Mouse (Mus musculus) kidney, adult 2 months (tissue): ENCODE measurements around the gene Ccni. TPM values are rescaled to one million over a fixed set of nuclear protein-coding genes. Genes with fewer than 3 reads are reported as not detected.

Experiments
- DNase-seq: peaks from one replicate; pipeline ENCODE4 v3.0.0; 2021
- H3K27ac ChIP-seq: fragments of 200-500 bp; 2 replicates; pipeline ENCODE4 v1.5.1; 2012; ENCODE audit warnings: low read depth, low read length, control low read depth, inconsistent platforms; ENCODE audit not compliant: insufficient read depth
- H3K27me3 ChIP-seq: fragments of 200-500 bp; replicated peaks from 2 replicates; pipeline ENCODE4 v1.6.1; 2012; ENCODE audit warnings: mild to moderate bottlenecking, moderate library complexity, low read length, inconsistent platforms; ENCODE audit not compliant: control insufficient read depth, insufficient read depth
- H3K36me3 ChIP-seq: fragments of 200-500 bp; 2 replicates; pipeline ENCODE4 v1.6.1; 2012; ENCODE audit warnings: mild to moderate bottlenecking, moderate library complexity, low read length, inconsistent platforms; ENCODE audit not compliant: control insufficient read depth, insufficient read depth
- H3K4me1 ChIP-seq: fragments of 200-500 bp; 2 replicates; pipeline ENCODE4 v1.6.1; 2011; ENCODE audit warnings: low read length; ENCODE audit not compliant: control insufficient read depth, insufficient read depth
- H3K4me3 ChIP-seq: fragments of 200-500 bp; 2 replicates; pipeline ENCODE4 v1.5.1; 2011; ENCODE audit warnings: mild to moderate bottlenecking, low read depth, low read length, control low read depth; ENCODE audit not compliant: insufficient read depth
- CTCF ChIP-seq: fragments of 200-500 bp; conservative IDR thresholded peaks from 2 replicates; pipeline ENCODE4 v1.5.1; 2011; ENCODE audit warnings: low read depth, mild to moderate bottlenecking, control low read depth, low read length, moderate library complexity, mixed read lengths; ENCODE audit not compliant: insufficient read depth, insufficient read length
- POLR2A ChIP-seq: fragments of 200-500 bp; IDR thresholded peaks from one replicate; pipeline ENCODE4 v1.6.1; 2011; ENCODE audit warnings: low read depth, low read length, control low read depth
- WGBS: fragments of 180-500 bp; shearing (Covaris S2); methylation state at CpG from one replicate; pipeline ENCODE4 v1.1.7; 2018; 5-methylcytosine and 5-hydroxymethylcytosine counted together
- polyA plus RNA-seq: library from polyadenylated mRNA; depleted of rRNA; stranded (reverse); fragments of >200 nt; gene quantifications from 2 replicates; pipeline ENCODE4 v1.2.3, GENCODE M21; 2012

Gene Ccni
- polyA plus RNA-seq, 1 experiment, result 125 TPM

DNA sequence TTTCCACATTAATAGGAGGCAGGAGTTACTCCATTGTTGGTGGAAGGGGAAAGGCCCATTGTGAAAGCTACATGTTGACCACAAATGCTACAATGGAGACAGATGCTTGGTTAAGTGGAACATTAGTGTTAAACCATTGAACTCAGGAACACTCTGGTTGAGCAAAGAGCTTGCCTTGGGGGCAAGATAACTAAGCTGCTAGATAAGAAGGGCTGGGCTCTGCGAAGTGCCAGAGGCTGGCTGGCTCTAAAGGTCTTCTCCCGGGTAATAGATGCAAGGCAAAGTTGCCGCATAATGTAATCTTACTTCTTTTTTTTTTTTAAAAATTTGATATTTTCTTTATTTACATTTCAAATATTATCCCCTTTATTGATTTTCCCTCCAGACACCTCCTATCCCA lies 20.9 kb upstream of the Ccni start:
- 99% methylated on average over 3 of the region's 3 CpGs for WGBS
- no peaks in the 10 kb centered on the region; the same call in 1 of the 2 replicates for H3K4me1 ChIP-seq
- TF ChIP-seq CTCF (no peak), POLR2A (no peak)
- H3K36me3 ChIP-seq, result no peaks in the 10 kb centered on the region
- H3K27me3 ChIP-seq, result no peaks in the 10 kb centered on the region; the same call in 1 of the 2 replicates
- H3K27ac ChIP-seq, result no peak overlapping the region
- H3K4me3 ChIP-seq, result no peak overlapping the region
- no peak for DNase-seq

DNA sequence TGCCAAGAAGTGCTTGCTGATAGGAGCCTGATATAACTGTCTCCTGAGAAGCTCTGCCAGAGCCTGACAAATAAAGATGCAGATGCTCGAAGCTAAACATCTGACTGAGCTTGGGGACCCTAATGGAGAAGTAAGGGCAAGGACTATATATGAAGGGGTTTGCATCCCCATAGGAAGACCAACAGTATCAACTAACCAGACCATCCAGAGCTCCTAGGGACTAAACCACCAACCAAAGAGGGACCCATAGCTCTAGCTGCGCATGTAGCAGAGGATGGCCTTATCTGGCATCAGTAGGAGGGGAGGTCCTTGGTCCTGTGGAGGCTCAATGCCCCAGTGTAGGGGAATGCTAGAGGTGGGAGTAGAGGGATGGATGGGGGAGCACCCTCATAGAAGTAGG lies 18.3 kb upstream of the Ccni start:
- H3K27me3 ChIP-seq, result no peaks in the 10 kb centered on the region
- no peaks in the 10 kb centered on the region; the same call in 1 of the 2 replicates for H3K4me1 ChIP-seq
- TF ChIP-seq CTCF (no peak), POLR2A (no peak)
- no peak for DNase-seq
- no peaks in the 10 kb centered on the region for H3K36me3 ChIP-seq
- no peak overlapping the region for H3K4me3 ChIP-seq
- 88% methylated on average over 2 of the region's 2 CpGs for WGBS
- no peak overlapping the region for H3K27ac ChIP-seq

DNA sequence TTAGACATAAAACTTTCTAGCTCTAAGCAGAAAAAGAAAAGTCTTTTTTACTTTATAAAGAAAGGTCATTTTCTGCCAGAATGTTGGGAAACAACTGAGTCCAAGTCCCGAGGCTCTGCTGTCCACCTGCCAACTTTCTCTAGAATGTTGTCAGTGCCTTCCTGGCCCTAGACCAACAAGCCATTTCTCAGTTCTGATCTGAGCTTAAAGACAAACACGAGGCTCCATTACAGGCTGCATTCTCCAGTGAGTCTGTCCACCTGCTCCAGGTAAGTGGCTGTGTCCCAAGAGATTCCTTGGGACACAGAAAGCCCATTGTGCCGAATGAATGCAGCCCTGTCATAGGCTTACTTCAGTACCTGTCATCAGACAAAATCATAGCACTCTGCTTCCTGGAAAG lies 15.4 kb upstream of the Ccni start:
- DNase-seq, result peak; percentile 78
- Histone ChIP-seq H3K4me1 (no peaks in the 10 kb centered on the region; the same call in 1 of the 2 replicates), H3K4me3 (no peak overlapping the region), H3K36me3 (no peaks in the 10 kb centered on the region), H3K27me3 (no peaks in the 10 kb centered on the region), H3K27ac (no peak overlapping the region)
- TF ChIP-seq POLR2A, result no peak
- no peak for TF ChIP-seq CTCF
- WGBS, result 17% methylated on average over 3 of the region's 3 CpGs

DNA sequence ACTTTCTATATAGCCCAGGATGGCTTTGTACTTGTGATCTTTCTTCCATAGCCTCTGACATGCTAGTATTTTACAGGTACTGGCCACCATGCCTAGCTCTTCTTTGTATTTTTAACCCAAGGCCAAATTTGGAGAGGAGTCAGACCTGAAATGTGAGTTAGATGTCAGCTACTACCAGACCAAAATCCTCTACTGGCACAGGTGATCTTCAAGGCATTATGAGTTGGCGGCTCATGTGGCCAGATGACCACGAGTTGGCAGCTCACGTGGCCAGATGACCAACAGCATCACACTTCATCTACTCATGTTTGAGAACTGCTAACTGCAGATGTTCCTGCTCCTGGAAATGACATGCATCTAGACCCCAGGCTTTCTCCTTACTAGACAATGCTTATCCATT lies 12.1 kb upstream of the Ccni start:
- H3K27ac ChIP-seq, result no peak overlapping the region
- no peaks in the 10 kb centered on the region; the same call in 1 of the 2 replicates for H3K4me1 ChIP-seq
- no peak overlapping the region for H3K4me3 ChIP-seq
- H3K27me3 ChIP-seq, result no peaks in the 10 kb centered on the region
- H3K36me3 ChIP-seq, result no peaks in the 10 kb centered on the region
- DNase-seq, result no peak
- WGBS, result 83% methylated on average over 3 of the region's 3 CpGs
- TF ChIP-seq CTCF (no peak), POLR2A (no peak)

DNA sequence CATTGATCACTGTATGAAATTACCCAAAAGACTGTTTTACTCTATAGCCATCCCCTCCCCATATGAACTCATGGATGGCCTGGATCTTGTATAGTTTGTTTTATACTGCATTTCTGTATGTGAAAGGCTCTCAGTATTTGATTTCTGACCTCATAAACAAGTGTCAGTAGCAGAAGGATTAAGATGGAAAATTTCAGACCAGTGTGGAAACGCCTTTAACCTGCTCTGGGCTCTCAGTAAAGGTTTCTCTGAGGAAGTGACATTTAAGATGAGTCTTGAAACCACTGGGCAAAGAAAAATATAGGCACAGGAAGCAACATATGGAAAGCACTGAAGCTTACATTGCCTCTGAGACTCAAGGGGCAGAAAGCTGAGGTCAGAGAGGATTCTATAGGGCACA lies 1.3 kb upstream of the Ccni start:
- H3K4me3 ChIP-seq, result no peak overlapping the region

DNA sequence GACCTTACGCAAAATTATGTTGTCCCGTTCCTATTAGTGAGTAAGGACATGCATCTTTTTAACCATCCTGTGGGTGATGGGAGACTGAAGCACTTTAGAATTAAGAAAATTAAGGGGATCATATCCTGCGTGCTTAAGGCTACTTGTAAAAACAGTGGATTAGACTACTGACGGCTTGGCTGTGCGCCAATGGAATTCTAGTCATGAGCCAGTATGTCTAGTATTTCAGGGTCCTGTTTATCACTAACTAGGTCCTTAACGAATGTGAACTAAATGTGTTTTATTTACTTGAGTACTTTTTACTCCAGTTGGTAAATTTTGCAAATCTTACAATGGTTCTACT lies 682 bp upstream of the Ccni start:
- Histone ChIP-seq H3K27ac (peak overlapping the region; percentile 94), H3K27me3 (no peaks in the 10 kb centered on the region), H3K4me3 (peak overlapping the region; percentile 75; the same call in 1 of the 2 replicates), H3K4me1 (peaks cover 4% of the 10 kb centered on the region; the same call in 1 of the 2 replicates), H3K36me3 (no peaks in the 10 kb centered on the region; the same call in 1 of the 2 replicates)
- WGBS, result 2% methylated on average over 6 of the region's 6 CpGs
- DNase-seq, result peak; percentile 83
- TF ChIP-seq CTCF, result no peak
- TF ChIP-seq POLR2A, result no peak

More for the DNA sequence above, 1.3 kb upstream of the Ccni start:
- Histone ChIP-seq H3K4me1 (peaks cover 4% of the 10 kb centered on the region; the same call in 1 of the 2 replicates), H3K36me3 (no peaks in the 10 kb centered on the region), H3K27ac (peak overlapping the region; percentile 39), H3K27me3 (no peaks in the 10 kb centered on the region)
- no peak for DNase-seq
- WGBS, result 63% methylated on average over 1 of the region's 1 CpGs
- no peak for TF ChIP-seq POLR2A
- no peak for TF ChIP-seq CTCF

DNA sequence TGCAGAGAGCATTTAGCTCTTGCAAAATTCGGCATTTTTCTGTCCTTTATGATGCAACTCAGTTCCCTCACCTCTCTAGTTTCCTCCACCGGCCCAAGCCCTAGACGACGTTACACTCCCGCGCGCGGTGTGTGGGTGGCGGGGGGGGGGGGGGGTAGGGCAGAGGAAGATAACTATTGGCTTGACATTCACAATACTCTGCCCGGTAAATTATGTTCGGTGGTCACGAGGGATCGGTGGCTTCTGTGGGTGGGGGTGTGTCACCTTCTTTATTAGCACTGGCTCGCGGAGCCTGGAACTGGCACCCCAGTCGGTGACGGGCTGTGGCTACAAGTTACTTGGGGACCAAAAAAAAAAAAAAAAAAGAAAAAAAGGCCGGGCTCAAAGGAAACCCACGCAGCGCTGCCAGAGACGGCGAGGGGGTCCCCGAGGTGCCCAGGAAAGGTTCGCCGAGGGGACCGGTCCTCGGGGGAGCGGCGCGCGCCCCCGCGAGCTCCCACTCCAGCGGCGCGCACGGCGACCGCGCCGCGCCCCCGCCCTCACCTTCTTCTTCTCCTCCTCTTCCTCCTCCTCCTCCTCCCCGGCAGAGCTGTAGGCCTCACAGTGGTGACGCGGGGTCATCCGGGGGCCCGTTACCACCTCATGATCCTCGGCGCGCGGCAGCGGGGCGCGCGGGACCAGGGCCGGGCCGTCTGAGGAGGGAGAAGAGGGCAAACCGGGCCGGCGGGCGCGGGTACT lies 755 bp downstream of the Ccni start:
- peaks cover 2% of the 10 kb centered on the region for H3K36me3 ChIP-seq
- peak; percentile 59 for DNase-seq
- WGBS, result under 1% methylated on average over 61 of the region's 63 CpGs
- H3K4me1 ChIP-seq, result peaks cover 4% of the 10 kb centered on the region; the same call in 1 of the 2 replicates
- TF ChIP-seq POLR2A (no peak), CTCF (no peak)
- peak overlapping the region; percentile 90 for H3K27ac ChIP-seq
- no peaks in the 10 kb centered on the region for H3K27me3 ChIP-seq
- H3K4me3 ChIP-seq, result peak overlapping the region; percentile 75
